Comparison of ENCODE assay signal across 9 mouse cellular contexts in genomic region chr10:128516029-128516428, GRCm38 (mm10). TPM values are rescaled to one million over a fixed set of nuclear protein-coding genes. Genes with fewer than 3 reads are reported as not detected.
A peak's percentile ranks its signal among the peaks of the same experiment; 100 is the strongest.
DNase-seq lines count a peak whose midpoint lies in the region; ATAC-seq and TF ChIP-seq lines count a peak whose summit lies in the region.
"Had no signal": no experiment of that assay in that cellular context is flagged by ENCODE, and none has a peak within 500 bp of the region (broad histone marks: within the 10 kb centered on the region; RNA-seq: fewer than 3 reads in every experiment).

No protein-coding gene starts in this region.

- H3K36me3 ChIP-seq in heart, embryonic 12.5 days = peaks cover 88% of the 10 kb centered on the region
- peaks cover 5% of the 10 kb centered on the region; the same call in 1 of the 2 replicates for H3K36me3 ChIP-seq in midbrain, embryonic 16.5 days (ENCODE audit: control insufficient read depth, insufficient read depth, low read length)
- H3K36me3 ChIP-seq in midbrain, embryonic 15.5 days (replicated peaks) = no peaks in the 10 kb centered on the region
- H3K36me3 ChIP-seq in intestine, postnatal 0 days (ENCODE audit: control insufficient read depth, insufficient read depth) = peaks cover 75% of the 10 kb centered on the region
- H3K36me3 ChIP-seq in stomach, embryonic 16.5 days (ENCODE audit: control insufficient read depth, insufficient read depth, low read length) = peaks cover 11% of the 10 kb centered on the region; the same call in 1 of the 2 replicates

- H3K27me3 ChIP-seq in heart, embryonic 12.5 days (replicated peaks) = peaks cover 21% of the 10 kb centered on the region
- peaks cover 8% of the 10 kb centered on the region; the same call in 1 of the 2 replicates for H3K27me3 ChIP-seq in midbrain, embryonic 16.5 days (ENCODE audit: control insufficient read depth, insufficient read depth, low read depth, low read length)
- peaks cover 22% of the 10 kb centered on the region for H3K27me3 ChIP-seq in midbrain, embryonic 15.5 days (replicated peaks)
- H3K27me3 ChIP-seq in intestine, postnatal 0 days (replicated peaks; ENCODE audit: control insufficient read depth, insufficient read depth, low read length) = no peaks in the 10 kb centered on the region
- H3K27me3 ChIP-seq in stomach, embryonic 16.5 days (ENCODE audit: control insufficient read depth, insufficient read depth, low read length) = no peaks in the 10 kb centered on the region
- H3K27me3 ChIP-seq: CH12.LX had no signal

- no peak overlapping the region for H3K27ac ChIP-seq in heart, embryonic 12.5 days (ENCODE audit: poor library complexity, severe bottlenecking)
- H3K27ac ChIP-seq in midbrain, embryonic 16.5 days (ENCODE audit: low read length) = no peak overlapping the region
- H3K27ac ChIP-seq in midbrain, embryonic 15.5 days = no peak overlapping the region
- no peak overlapping the region; the same call in 1 of the 2 replicates for H3K27ac ChIP-seq in intestine, postnatal 0 days (ENCODE audit: low read depth, low read length)
- no peak overlapping the region for H3K27ac ChIP-seq in stomach, embryonic 16.5 days (ENCODE audit: low read length)

- 0 out of 2 replicates have a peak overlapping the region, but pooled peaks have one; percentile 6 for H3K4me3 ChIP-seq in heart, embryonic 12.5 days
- no peak overlapping the region for H3K4me3 ChIP-seq in midbrain, embryonic 16.5 days (ENCODE audit: low read depth, low read length)
- no peak overlapping the region for H3K4me3 ChIP-seq in midbrain, embryonic 15.5 days
- 0 out of 2 replicates have a peak overlapping the region, but pooled peaks have one; percentile 7 for H3K4me3 ChIP-seq in intestine, postnatal 0 days (ENCODE audit: low read depth, low read length)
- no peak overlapping the region for H3K4me3 ChIP-seq in stomach, embryonic 16.5 days (replicated peaks; ENCODE audit: low read length)

- WGBS in heart, embryonic 12.5 days = 30% methylated on average over 20 of the region's 20 CpGs
- 20% methylated on average over 20 of the region's 20 CpGs for WGBS in midbrain, embryonic 16.5 days
- 19% methylated on average over 20 of the region's 20 CpGs for whole genome bisulfite sequencing in midbrain, embryonic 15.5 days
- WGBS in intestine, postnatal 0 days = 50% methylated on average over 20 of the region's 20 CpGs
- 42% methylated on average over 20 of the region's 20 CpGs for WGBS in stomach, embryonic 16.5 days

- ATAC-seq in heart, embryonic 12.5 days (ENCODE audit: insufficient number of reproducible peaks, low FRiP score) = peak; percentile 77
- ATAC-seq in midbrain, embryonic 16.5 days = 0 out of 2 replicates have a peak, but pooled peaks have one; percentile 22
- ATAC-seq in midbrain, embryonic 15.5 days (replicated peaks) = no peak
- ATAC-seq in intestine, postnatal 0 days = peak; percentile 23; the same call in 1 of the 2 replicates
- ATAC-seq in stomach, embryonic 16.5 days (ENCODE audit: insufficient read depth, low FRiP score) = no peak

- no peaks in the 10 kb centered on the region for H3K4me1 ChIP-seq in heart, embryonic 12.5 days (replicated peaks)
- H3K4me1 ChIP-seq in midbrain, embryonic 16.5 days (ENCODE audit: control insufficient read depth, insufficient read depth, low read length) = no peaks in the 10 kb centered on the region; the same call in 1 of the 2 replicates
- H3K4me1 ChIP-seq in midbrain, embryonic 15.5 days = no peaks in the 10 kb centered on the region
- H3K4me1 ChIP-seq in intestine, postnatal 0 days (replicated peaks; ENCODE audit: control insufficient read depth, insufficient read depth, low read length) = no peaks in the 10 kb centered on the region
- no peaks in the 10 kb centered on the region for H3K4me1 ChIP-seq in stomach, embryonic 16.5 days (ENCODE audit: control insufficient read depth, insufficient read depth, low read length)

- no peak overlapping the region for H3K9ac ChIP-seq in heart, embryonic 12.5 days
- H3K9ac ChIP-seq in midbrain, embryonic 16.5 days (ENCODE audit: low read depth, low read length) = no peak overlapping the region
- no peak overlapping the region for H3K9ac ChIP-seq in midbrain, embryonic 15.5 days
- H3K9ac ChIP-seq in intestine, postnatal 0 days (ENCODE audit: low read depth, low read length) = no peak overlapping the region
- peak overlapping the region; percentile 31; the same call in 1 of the 2 replicates for H3K9ac ChIP-seq in stomach, embryonic 16.5 days (ENCODE audit: low read length)

- peak overlapping the region; percentile 39 for H3K4me2 ChIP-seq in heart, embryonic 12.5 days
- H3K4me2 ChIP-seq in midbrain, embryonic 16.5 days (ENCODE audit: low read length) = 0 out of 2 replicates have a peak overlapping the region, but pooled peaks have one; percentile 4
- H3K4me2 ChIP-seq in midbrain, embryonic 15.5 days = no peak overlapping the region
- H3K4me2 ChIP-seq in intestine, postnatal 0 days (replicated peaks; ENCODE audit: low read depth) = peak overlapping the region; percentile 47
- H3K4me2 ChIP-seq in stomach, embryonic 16.5 days (ENCODE audit: low read depth, low read length) = peak overlapping the region; percentile 36

- H3K9me3 ChIP-seq in heart, embryonic 12.5 days (replicated peaks) = no peaks in the 10 kb centered on the region
- no peaks in the 10 kb centered on the region for H3K9me3 ChIP-seq in midbrain, embryonic 16.5 days (replicated peaks; ENCODE audit: control insufficient read depth, low read length, poor library complexity, severe bottlenecking)
- H3K9me3 ChIP-seq in midbrain, embryonic 15.5 days = no peaks in the 10 kb centered on the region
- no peaks in the 10 kb centered on the region for H3K9me3 ChIP-seq in intestine, postnatal 0 days (ENCODE audit: control insufficient read depth)
- H3K9me3 ChIP-seq in stomach, embryonic 16.5 days (replicated peaks; ENCODE audit: control insufficient read depth, low read length) = no peaks in the 10 kb centered on the region

- no peak for TF ChIP-seq CTCF in intestine, postnatal 0 days (IDR thresholded peaks at IDR 0.05; ENCODE audit: low read depth)

- DNase-seq in heart, postnatal 4 days = no peak
- no peak for DNase-seq in embryo, embryonic 11 days
- DNase-seq in urinary bladder, postnatal 14 days (ENCODE audit: low spot score) = no peak

RNA-seq across cellular contexts. Expression of gene Esyt1, which starts 9.6 kb away (rescaled TPM):
- 25.0 and 26.5 TPM in 2 replicates for polyA plus RNA-seq in heart, embryonic 12.5 days (2016; fragmentation: Nextera tagmentation; extraction: Ambion mirVana)
- total RNA-seq in heart, postnatal 4 days (2021) = 10 to 100 TPM; 28.4 to 31.3 TPM
- polyA plus RNA-seq in midbrain, embryonic 16.5 days (2015; fragmentation: Nextera tagmentation; extraction: Ambion mirVana) = 8.8 and 8.9 TPM in 2 replicates
- 10.5 and 11.1 TPM in 2 replicates for polyA plus RNA-seq in midbrain, embryonic 15.5 days (2015; fragmentation: Nextera tagmentation; extraction: Ambion mirVana)
- 11.7 and 12.5 TPM in 2 replicates for polyA plus RNA-seq in intestine, postnatal 0 days (2015; fragmentation: Nextera tagmentation; extraction: Ambion mirVana)
- polyA plus RNA-seq in stomach, embryonic 16.5 days (2015; fragmentation: Nextera tagmentation; extraction: Ambion mirVana) = 32.9 TPM in 2 replicates

RNA-seq across cellular contexts. Expression of gene Myl6b, which starts 17.5 kb away (rescaled TPM):
- polyA plus RNA-seq in heart, embryonic 12.5 days (2016; fragmentation: Nextera tagmentation; extraction: Ambion mirVana) = 3.0 and 4.0 TPM in 2 replicates
- 1 to 10 TPM; 3.7 TPM for total RNA-seq in heart, postnatal 4 days (2021)
- 5.3 and 6.4 TPM in 2 replicates for polyA plus RNA-seq in midbrain, embryonic 16.5 days (2015; fragmentation: Nextera tagmentation; extraction: Ambion mirVana)
- 5.4 and 5.7 TPM in 2 replicates for polyA plus RNA-seq in midbrain, embryonic 15.5 days (2015; fragmentation: Nextera tagmentation; extraction: Ambion mirVana)
- 1.3 and 1.8 TPM in 2 replicates for polyA plus RNA-seq in intestine, postnatal 0 days (2015; fragmentation: Nextera tagmentation; extraction: Ambion mirVana)
- polyA plus RNA-seq in stomach, embryonic 16.5 days (2015; fragmentation: Nextera tagmentation; extraction: Ambion mirVana) = 2.7 and 3.9 TPM in 2 replicates

RNA-seq across cellular contexts. Expression of gene Myl6, which starts 22.1 kb away (rescaled TPM):
- polyA plus RNA-seq in heart, embryonic 12.5 days (2016; fragmentation: Nextera tagmentation; extraction: Ambion mirVana) = 1,237 and 1,275 TPM in 2 replicates
- 100 to 1,000 TPM; 616 to 628 TPM for total RNA-seq in heart, postnatal 4 days (2021)
- 852 and 855 TPM in 2 replicates for polyA plus RNA-seq in midbrain, embryonic 16.5 days (2015; fragmentation: Nextera tagmentation; extraction: Ambion mirVana)
- polyA plus RNA-seq in midbrain, embryonic 15.5 days (2015; fragmentation: Nextera tagmentation; extraction: Ambion mirVana) = 892 and 955 TPM in 2 replicates
- polyA plus RNA-seq in intestine, postnatal 0 days (2015; fragmentation: Nextera tagmentation; extraction: Ambion mirVana) = 2,493 and 2,543 TPM in 2 replicates
- 2,126 and 2,216 TPM in 2 replicates for polyA plus RNA-seq in stomach, embryonic 16.5 days (2015; fragmentation: Nextera tagmentation; extraction: Ambion mirVana)

RNA-seq across cellular contexts. Expression of gene Zc3h10, which starts 31.5 kb away (rescaled TPM):
- 10.2 and 11.9 TPM in 2 replicates for polyA plus RNA-seq in heart, embryonic 12.5 days (2016; fragmentation: Nextera tagmentation; extraction: Ambion mirVana)
- 1 to 10 TPM; 6.9 to 8.3 TPM for total RNA-seq in heart, postnatal 4 days (2021)
- polyA plus RNA-seq in midbrain, embryonic 16.5 days (2015; fragmentation: Nextera tagmentation; extraction: Ambion mirVana) = 17.8 and 19.7 TPM in 2 replicates
- polyA plus RNA-seq in midbrain, embryonic 15.5 days (2015; fragmentation: Nextera tagmentation; extraction: Ambion mirVana) = 20.8 and 22.7 TPM in 2 replicates
- polyA plus RNA-seq in intestine, postnatal 0 days (2015; fragmentation: Nextera tagmentation; extraction: Ambion mirVana) = 10.0 and 10.4 TPM in 2 replicates
- polyA plus RNA-seq in stomach, embryonic 16.5 days (2015; fragmentation: Nextera tagmentation; extraction: Ambion mirVana) = 10.7 and 10.8 TPM in 2 replicates

RNA-seq across cellular contexts. Expression of gene Rpl41, which starts 33.1 kb away (rescaled TPM):
- 2,275 and 2,341 TPM in 2 replicates for polyA plus RNA-seq in heart, embryonic 12.5 days (2016; fragmentation: Nextera tagmentation; extraction: Ambion mirVana)
- total RNA-seq in heart, postnatal 4 days (2021) = 1,000 to 10,000 TPM; 2,410 to 2,531 TPM
- polyA plus RNA-seq in midbrain, embryonic 16.5 days (2015; fragmentation: Nextera tagmentation; extraction: Ambion mirVana) = 1,924 and 2,018 TPM in 2 replicates
- polyA plus RNA-seq in midbrain, embryonic 15.5 days (2015; fragmentation: Nextera tagmentation; extraction: Ambion mirVana) = 2,126 and 2,161 TPM in 2 replicates
- 2,426 and 2,428 TPM in 2 replicates for polyA plus RNA-seq in intestine, postnatal 0 days (2015; fragmentation: Nextera tagmentation; extraction: Ambion mirVana)
- 3,732 and 3,890 TPM in 2 replicates for polyA plus RNA-seq in stomach, embryonic 16.5 days (2015; fragmentation: Nextera tagmentation; extraction: Ambion mirVana)

Comparison
In these comparisons a context has a peak if more than half of its experiments do, and no peak if none do; other contexts are left out.
1. ATAC-seq: peak in heart, embryonic 12.5 days (single experiment), midbrain, embryonic 16.5 days (single experiment) and intestine, postnatal 0 days (single experiment); none in midbrain, embryonic 15.5 days (single experiment) and stomach, embryonic 16.5 days (single experiment).
2. H3K4me3 ChIP-seq: peak in heart, embryonic 12.5 days (single experiment) and intestine, postnatal 0 days (single experiment); none in midbrain, embryonic 16.5 days (single experiment), midbrain, embryonic 15.5 days (single experiment) and stomach, embryonic 16.5 days (single experiment).